Mouse (Mus musculus) urinary bladder, postnatal 25 days (tissue): ENCODE results near the gene Zfp78.

Experiments
- DNase-seq: peaks from one replicate; pipeline ENCODE4 v3.0.0; 2022; ENCODE audit warnings: low spot score

Gene Zfp78

DNA sequence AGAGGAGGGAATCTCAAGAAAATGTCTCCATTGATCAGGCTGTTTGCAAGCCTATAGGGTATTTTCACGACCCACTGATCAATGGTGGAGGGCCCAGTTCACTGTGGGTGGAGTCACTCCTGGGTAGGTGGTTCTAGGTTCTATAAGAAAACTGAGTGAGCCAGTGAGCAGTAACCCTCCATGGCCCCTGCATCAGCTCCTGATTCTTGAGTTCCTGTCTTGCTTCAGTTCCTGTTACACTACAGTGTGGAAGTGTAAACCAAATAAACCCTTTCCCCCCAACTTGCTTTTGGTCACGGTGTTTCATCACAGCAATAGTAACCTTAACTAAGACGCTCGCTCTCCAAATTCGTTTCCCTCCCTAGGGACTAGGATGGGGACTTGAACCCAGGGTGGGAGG, 25.9 kb downstream of the Zfp78 start:
- DNase-seq: no peak

DNA sequence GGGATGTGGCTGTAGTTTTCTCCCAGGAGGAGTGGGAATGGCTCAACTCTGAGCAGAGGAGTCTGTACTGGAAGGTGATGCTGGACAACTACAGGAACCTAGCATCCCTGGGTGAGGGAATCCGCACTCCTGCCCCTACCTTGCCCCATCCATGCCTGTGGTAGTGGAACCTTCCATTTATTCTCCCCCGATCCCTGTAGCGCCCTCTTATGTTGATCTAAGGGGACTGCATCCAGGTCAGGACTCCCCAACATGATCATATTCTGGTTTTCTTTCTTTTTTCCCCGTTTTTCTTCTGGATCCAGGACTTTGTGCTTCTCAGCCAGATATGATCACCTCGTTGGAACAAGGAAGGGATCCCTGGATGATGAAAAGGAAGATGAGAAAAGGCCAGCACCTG, 26.4 kb downstream of the Zfp78 start:
- DNase-seq: no peak

DNA sequence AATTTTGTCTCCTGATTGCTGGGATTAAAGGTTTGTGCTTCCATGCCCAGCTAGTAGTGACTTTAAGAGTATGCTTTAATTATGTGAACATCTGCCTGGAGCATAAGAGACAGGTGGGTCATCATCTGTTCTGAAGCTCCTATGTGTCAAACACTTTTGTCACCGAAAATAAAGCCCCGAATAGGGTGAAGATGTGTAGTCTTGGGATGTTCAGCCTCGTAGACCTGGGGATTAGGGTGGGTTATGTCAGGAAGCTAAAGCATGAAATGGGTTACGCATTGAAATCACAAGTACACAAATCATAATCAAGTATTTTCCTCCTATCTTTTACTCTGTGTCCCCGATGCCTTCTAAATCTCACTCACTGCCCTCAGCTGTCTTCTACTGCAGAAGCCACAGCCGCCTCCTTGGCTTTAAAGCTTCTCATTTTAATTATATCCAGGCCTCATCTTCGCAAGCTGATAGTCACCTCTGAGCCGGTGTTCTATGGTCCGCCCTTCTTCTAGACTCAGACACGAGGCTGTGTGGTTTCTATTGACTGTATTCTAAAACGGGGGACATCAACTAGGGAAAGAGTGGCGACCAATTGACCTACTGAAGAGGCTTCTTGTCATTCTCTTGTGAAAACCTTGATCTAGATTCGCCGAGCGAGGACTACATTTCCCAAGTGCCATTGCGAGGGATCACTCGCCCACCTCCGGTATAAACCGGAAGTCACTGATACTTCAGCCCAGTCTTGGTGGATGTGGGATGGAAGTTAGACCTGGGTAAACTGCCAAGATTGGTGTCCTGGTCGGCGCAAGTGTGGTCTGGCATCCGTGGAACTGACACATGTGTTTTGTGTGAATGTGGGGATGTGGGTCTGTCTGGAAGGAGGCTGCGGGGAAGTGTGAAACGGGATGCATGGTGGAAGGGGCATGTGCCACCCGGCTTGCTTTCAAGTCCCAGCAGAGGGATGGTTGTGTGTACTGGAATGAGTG, 35.2 kb downstream of the Zfp78 start, which contains the start of gene Smim17:
Gene Smim17 (plus strand): TSS at position 720 of the 980 bp plus-strand sequence.
- DNase-seq: peak; percentile 11

DNA sequence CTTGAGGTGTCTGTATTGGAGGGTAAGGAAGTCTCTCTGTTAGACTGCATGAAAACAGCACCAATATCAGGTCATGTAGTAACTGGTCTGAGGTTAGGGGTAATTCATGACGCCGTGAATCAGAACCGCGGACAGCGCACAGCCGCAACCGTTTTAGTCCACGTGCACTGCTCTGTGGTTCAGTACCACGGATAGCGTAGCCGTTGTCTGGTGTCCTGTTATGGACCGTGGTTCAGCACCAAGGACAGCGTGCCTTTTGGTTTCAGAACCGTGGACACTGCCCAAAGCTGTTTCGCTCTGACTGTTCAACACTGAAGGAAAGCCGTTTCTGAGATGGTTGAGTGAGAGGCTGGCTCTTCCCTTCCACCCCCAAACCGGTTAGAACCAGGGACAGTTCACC, 47.0 kb downstream of the Zfp78 start, which contains the start of gene Gm20715:
Gene Gm20715 (plus strand): TSS at position 235 of the 400 bp plus-strand sequence.
- DNase-seq: peak; percentile 97

DNA sequence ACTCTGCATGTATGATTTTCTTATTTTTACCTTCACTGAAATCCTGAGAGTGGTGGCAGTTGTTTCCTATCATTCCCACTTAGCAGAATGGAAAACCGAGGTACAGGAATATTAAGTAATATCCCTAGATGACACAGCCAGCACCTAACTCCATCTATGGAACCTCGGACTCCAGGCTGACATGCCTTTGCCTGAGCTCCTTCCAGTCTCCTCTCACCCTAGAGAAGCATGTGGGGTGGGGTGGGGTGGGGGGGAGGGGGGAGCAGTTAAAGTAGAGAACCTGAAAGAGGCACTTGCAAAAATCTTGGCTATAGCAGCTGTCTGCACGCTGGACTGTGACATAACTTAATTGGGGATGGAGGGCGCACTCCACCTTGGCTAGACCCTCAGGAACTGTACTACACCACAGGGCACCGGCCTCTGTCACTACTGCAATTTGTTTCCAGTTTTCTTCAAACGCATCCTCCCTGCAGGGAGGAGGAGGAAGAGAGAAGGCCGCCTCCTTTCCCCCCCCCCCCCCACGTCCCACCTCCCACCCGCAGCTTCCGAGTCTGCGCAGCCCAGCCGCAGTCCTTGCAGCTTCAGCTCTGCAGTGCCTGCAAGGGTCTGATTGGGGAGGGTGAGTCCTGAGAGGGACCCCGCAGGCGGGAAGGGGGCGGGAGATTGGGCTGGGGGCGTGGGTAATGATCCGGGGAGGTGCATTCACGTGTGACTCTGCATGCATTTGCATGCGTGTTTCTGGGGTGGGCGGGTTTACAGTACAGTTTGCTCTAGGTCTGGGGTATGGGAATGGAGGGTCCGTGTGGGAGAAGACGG, 51.8 kb downstream of the Zfp78 start:
- no peak for DNase-seq

DNA sequence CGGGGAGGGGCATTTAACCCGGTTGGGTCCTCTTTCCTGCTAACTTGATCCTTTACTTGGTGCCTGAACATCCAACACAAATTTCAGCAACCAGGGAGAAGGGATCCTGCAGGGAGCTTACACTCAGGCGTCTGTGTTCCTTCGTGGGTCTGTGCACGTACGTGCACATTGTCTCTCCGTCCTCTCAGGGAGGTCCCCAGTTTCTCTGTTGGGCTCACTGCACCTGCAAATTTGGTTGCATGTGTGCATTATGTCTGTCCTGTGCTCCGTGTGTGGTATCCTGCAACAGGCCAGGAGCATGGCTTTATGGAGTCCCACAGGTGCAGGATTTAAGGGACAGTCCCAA, 52.3 kb downstream of the Zfp78 start:
- DNase-seq: no peak

DNA sequence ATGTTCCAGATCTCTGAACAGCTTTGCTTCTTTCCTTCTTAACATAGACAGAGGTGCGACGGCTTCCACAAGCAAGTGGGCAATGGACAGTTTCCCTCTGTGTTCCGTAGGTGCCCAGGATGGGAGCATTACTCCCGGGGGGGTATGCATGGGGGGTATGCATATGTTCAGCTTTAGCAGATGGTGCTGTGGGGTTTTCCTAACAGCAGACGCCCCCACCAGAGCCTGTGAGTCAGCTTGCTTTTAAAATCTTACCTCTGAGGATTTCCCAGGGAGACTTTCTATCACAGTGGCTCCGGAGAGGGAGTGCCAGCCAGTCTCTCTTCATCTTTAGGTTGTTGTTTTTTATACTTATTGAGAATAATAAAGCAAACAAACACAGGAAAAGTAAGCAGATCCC, 56.8 kb downstream of the Zfp78 start:
- DNase-seq: no peak

DNA sequence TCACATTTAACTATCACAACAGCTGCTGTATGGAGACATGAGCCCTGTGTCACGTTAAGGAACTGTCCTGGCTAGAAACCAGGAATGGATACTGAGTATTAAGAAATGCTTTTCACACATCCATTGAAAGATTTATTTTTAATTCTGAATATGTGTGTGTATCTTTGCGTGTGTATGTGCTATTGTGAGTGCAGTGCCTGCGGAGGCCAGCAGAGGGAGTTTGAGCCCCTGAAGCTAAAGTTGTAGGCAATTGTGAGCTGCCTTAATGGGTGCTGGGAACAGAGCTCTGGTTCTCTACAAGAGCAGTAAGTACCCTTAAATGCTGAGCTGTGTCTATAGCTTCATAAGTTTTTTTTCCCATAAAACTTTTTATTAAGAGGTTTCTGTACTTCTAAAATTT, 66.3 kb downstream of the Zfp78 start:
- no peak for DNase-seq

DNA sequence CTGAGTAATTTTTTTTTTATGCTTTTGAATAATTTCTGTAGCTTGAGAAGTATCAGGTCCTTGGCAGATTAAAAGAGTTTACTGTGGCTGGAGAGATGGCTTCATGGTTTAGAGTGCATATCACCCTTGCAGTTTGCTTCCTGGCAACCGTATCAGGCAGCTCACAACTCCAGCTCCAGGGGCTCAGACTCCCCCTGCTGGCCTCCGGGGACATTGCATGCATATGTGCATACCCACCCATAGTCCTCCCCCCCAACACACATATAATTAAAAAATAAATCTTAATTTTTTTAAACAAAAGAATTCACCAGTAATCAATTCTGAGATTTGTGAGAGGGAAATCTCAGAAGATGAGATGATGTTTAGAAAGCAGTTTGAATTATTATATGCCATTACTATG, 67.3 kb downstream of the Zfp78 start:
- DNase-seq: peak; percentile 11
